Mouse (Mus musculus): Measurements from ENCODE around the gene Appl2. TPM values are rescaled to one million over a fixed set of nuclear protein-coding genes. Genes with fewer than 3 reads are reported as not detected.

Gene Appl2
- total and polyA plus RNA-seq, 3 experiments = 0.15 to 0.99 TPM; not detected in 1

DNA sequence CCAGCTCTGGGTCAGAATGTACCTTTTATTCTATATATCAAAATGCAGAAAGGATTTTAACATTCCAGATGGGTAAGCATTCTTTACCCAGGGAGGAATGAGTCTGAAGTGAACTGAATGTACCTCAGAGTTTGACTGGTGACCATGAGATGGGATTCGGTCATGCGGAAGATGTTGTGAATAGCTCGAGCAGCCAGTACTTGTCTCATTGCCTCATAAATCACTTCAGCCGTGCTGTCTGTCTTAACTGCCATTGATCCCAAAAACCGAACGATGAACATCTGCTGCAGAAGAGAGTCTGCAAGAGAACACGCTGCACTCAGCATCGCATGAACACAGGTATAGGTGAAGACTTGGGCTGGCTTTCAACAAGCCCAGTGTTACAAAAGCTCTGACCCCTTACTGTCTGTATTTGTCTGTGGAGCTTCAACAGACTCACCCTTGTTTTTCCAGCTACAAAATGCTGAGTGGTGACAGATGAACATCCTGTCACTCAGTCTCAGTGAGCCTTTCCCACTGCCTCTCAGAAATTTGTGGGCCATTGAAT lies 42.8 kb downstream of the Appl2 start:
- no peaks in the 10 kb centered on the region for H3K36me3 ChIP-seq (ENCODE audit: control insufficient read depth in 1 of 2, insufficient read depth in 2 of 2, low read length in 2 of 2)
- DNase-seq (ENCODE audit: low read depth, low spot score) = no peak
- H3K27ac ChIP-seq (ENCODE audit: control insufficient read depth, low read depth, low read length) = no peak overlapping the region

DNA sequence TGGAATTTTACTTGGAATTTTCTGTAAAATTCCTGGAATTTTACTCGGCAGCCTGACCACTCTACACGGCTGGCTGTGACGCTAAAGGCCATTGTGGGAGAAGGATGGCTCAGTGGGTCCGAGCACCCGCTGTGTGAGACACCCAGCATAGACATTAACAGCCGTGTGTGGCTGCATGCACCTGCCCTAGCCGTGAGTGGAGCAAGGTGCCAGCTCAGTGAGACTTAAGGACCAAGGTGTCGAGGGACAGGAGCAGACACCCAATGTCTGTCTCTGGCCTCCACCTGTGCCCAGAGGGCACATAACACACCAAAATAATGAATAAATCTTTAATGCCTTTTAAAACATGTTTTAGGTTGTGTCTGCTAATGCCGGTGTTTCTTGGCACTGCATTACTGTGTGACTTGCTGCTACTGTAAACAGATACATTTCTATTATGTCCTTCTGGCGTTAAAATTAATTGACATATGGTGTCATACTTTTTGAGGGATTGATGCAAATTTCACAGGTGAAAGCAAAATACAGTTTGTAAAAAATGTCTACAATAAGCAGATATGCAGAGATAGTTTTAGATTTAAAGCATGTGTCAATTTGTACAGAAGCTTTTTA lies 44.5 kb downstream of the Appl2 start:
- TF ChIP-seq TBP (IDR thresholded peaks at IDR 0.05; ENCODE audit: low read depth, low read length) = no peak
- TF ChIP-seq POLR2AphosphoS5 (IDR thresholded peaks at IDR 0.05; ENCODE audit: borderline replicate concordance, low read depth, low read length) = no peak
- no peak for TF ChIP-seq ELF1 (IDR thresholded peaks at IDR 0.05; ENCODE audit: low read depth, low read length)
- no peak for TF ChIP-seq RCOR1 (IDR thresholded peaks at IDR 0.05; ENCODE audit: low read depth, low read length)
- TF ChIP-seq USF1 (IDR thresholded peaks at IDR 0.05; ENCODE audit: low read depth, low read length) = no peak
- Histone ChIP-seq H3K4me1 (ENCODE audit: control insufficient read depth in 1 of 2, insufficient read depth in 2 of 2, low read length in 2 of 2) (no peaks in the 10 kb centered on the region), H3K9me3 (replicated peaks; ENCODE audit: insufficient read depth, low read length) (no peaks in the 10 kb centered on the region), H3K9ac (ENCODE audit: control insufficient read depth, low read depth, low read length, poor library complexity, severe bottlenecking) (no peak overlapping the region), H3K27me3 (ENCODE audit: control insufficient read depth in 1 of 2, insufficient read depth in 2 of 2, low read length in 2 of 2) (no peaks in the 10 kb centered on the region), H3K27ac (ENCODE audit: control insufficient read depth, low read depth, low read length) (no peak overlapping the region), H3K36me3 (ENCODE audit: control insufficient read depth in 1 of 2, insufficient read depth in 2 of 2, low read length in 2 of 2) (peaks cover 0 to 4% of the 10 kb centered on the region in 2 experiments; a peak in 1 of 4 replicates), H3K79me2 (ENCODE audit: control insufficient read depth, insufficient read depth, low read length, poor library complexity) (no peaks in the 10 kb centered on the region), H3K4me3 (ENCODE audit: control insufficient read depth in 1 of 2, insufficient read depth in 1 of 2, low read depth in 2 of 2, low read length in 2 of 2) (no peak overlapping the region)
- DNase-seq (ENCODE audit: low read depth, low spot score) = no peak

More for the DNA sequence above, 42.8 kb downstream of the Appl2 start:
- Histone ChIP-seq H3K4me3 (ENCODE audit: control insufficient read depth in 1 of 2, insufficient read depth in 1 of 2, low read depth in 2 of 2, low read length in 2 of 2) (no peak overlapping the region), H3K4me1 (ENCODE audit: control insufficient read depth in 1 of 2, insufficient read depth in 2 of 2, low read length in 2 of 2) (no peaks in the 10 kb centered on the region), H3K9me3 (replicated peaks; ENCODE audit: insufficient read depth, low read length) (no peaks in the 10 kb centered on the region), H3K9ac (ENCODE audit: control insufficient read depth, low read depth, low read length, poor library complexity, severe bottlenecking) (no peak overlapping the region), H3K27me3 (ENCODE audit: control insufficient read depth in 1 of 2, insufficient read depth in 2 of 2, low read length in 2 of 2) (no peaks in the 10 kb centered on the region), H3K79me2 (ENCODE audit: control insufficient read depth, insufficient read depth, low read length, poor library complexity) (no peaks in the 10 kb centered on the region)
- TF ChIP-seq MYC (IDR thresholded peaks at IDR 0.05; ENCODE audit: low read depth, low read length) = no peak
- no peak for TF ChIP-seq ZNF384 (IDR thresholded peaks at IDR 0.05; ENCODE audit: low read depth, low read length)
- no peak for TF ChIP-seq ZC3H11A (IDR thresholded peaks at IDR 0.05; ENCODE audit: low read depth, low read length)
- TF ChIP-seq MAZ (IDR thresholded peaks at IDR 0.05; ENCODE audit: low read depth, low read length) = no peak
- TF ChIP-seq MAFK (IDR thresholded peaks at IDR 0.05; ENCODE audit: borderline replicate concordance, low read depth, low read length) = no peak
- no peak for TF ChIP-seq MYB (IDR thresholded peaks at IDR 0.05; ENCODE audit: low read depth, low read length)
- TF ChIP-seq E2F4 (IDR thresholded peaks at IDR 0.05; ENCODE audit: borderline replicate concordance, low read depth, low read length) = no peak
- no peak for TF ChIP-seq GABPA (IDR thresholded peaks at IDR 0.05; ENCODE audit: low read depth, low read length)

DNA sequence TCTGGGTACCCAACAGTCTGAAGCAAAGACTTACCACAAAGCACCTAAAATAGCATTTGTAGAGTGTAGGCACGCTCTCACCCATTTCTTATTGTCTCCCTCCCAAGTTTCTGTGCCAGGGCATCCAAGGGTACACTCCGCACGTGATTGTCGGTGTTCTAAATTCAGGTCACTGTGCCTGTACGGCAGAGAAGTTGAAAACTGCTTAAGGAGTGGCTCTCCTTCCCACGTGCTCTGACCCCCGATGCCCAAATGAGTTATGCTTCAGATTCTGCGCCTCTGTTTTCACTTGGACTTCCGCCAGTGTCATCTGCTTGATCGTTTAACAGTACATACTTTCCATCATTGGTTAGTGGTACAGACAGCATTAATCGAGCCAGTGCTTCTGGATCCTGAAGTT lies 47.9 kb downstream of the Appl2 start:
- H3K4me3 ChIP-seq (ENCODE audit: control insufficient read depth in 1 of 2, insufficient read depth in 1 of 2, low read depth in 2 of 2, low read length in 2 of 2) = no peak overlapping the region
- no peak overlapping the region for H3K9ac ChIP-seq (ENCODE audit: control insufficient read depth, low read depth, low read length, poor library complexity, severe bottlenecking)
- peaks cover 0 to 6% of the 10 kb centered on the region in 2 experiments; a peak in 2 of 4 replicates for H3K36me3 ChIP-seq (ENCODE audit: control insufficient read depth in 1 of 2, insufficient read depth in 2 of 2, low read length in 2 of 2)
- no peaks in the 10 kb centered on the region for H3K79me2 ChIP-seq (ENCODE audit: control insufficient read depth, insufficient read depth, low read length, poor library complexity)
- no peaks in the 10 kb centered on the region for H3K9me3 ChIP-seq (replicated peaks; ENCODE audit: insufficient read depth, low read length)
- no peaks in the 10 kb centered on the region for H3K4me1 ChIP-seq (ENCODE audit: control insufficient read depth in 1 of 2, insufficient read depth in 2 of 2, low read length in 2 of 2)
- no peak for DNase-seq (ENCODE audit: low read depth, low spot score)
- no peaks in the 10 kb centered on the region for H3K27me3 ChIP-seq (ENCODE audit: control insufficient read depth in 1 of 2, insufficient read depth in 2 of 2, low read length in 2 of 2)
- no peak overlapping the region for H3K27ac ChIP-seq (ENCODE audit: control insufficient read depth, low read depth, low read length)
- TF ChIP-seq RCOR1 (IDR thresholded peaks at IDR 0.05; ENCODE audit: low read depth, low read length) (no peak), ETS1 (IDR thresholded peaks at IDR 0.05; ENCODE audit: low read depth, low read length) (no peak), TBP (IDR thresholded peaks at IDR 0.05; ENCODE audit: low read depth, low read length) (no peak), EP300 (IDR thresholded peaks at IDR 0.05; ENCODE audit: low read depth in 1 of 2, low read length in 2 of 2) (no peak), SIN3A (IDR thresholded peaks at IDR 0.05; ENCODE audit: low read length) (no peak), MAX (IDR thresholded peaks at IDR 0.05; ENCODE audit: low read length) (no peak), NRF1 (IDR thresholded peaks at IDR 0.05; ENCODE audit: insufficient read depth, low read depth, low read length, poor library complexity, severe bottlenecking) (no peak), MYB (IDR thresholded peaks at IDR 0.05; ENCODE audit: low read depth, low read length) (no peak), MXI1 (IDR thresholded peaks at IDR 0.05; ENCODE audit: low read depth, low read length) (no peak), SMC3 (IDR thresholded peaks at IDR 0.05; ENCODE audit: low read depth, low read length) (no peak), ZKSCAN1 (IDR thresholded peaks at IDR 0.05; ENCODE audit: low read depth, low read length) (no peak), ZNF384 (IDR thresholded peaks at IDR 0.05; ENCODE audit: low read depth, low read length) (no peak), UBTF (IDR thresholded peaks at IDR 0.05; ENCODE audit: borderline replicate concordance, insufficient read depth, low read depth, low read length) (no peak), TCF12 (IDR thresholded peaks at IDR 0.05; ENCODE audit: low read depth, low read length) (no peak), ZMIZ1 (IDR thresholded peaks at IDR 0.05; ENCODE audit: low read depth, low read length) (no peak)
